Mouse (Mus musculus) testis, adult 2 months (tissue): ENCODE measurements at regions not wholly inside any gene's neighbourhood (a gene's known extent, or its start where the extent isn't known, plus 50 kb on each side); places are given as distances from the start of the nearest gene placed in this dataset.
"Not testable (repeated sequence)": the region's sequence is repeated elsewhere in the genome, so short reads cannot be mapped to it uniquely, and the experiment has no call there.

Source experiments
- H3K27ac ChIP-seq: fragments of 200-500 bp; 2 replicates; pipeline ENCODE4 v1.5.1; 2012; ENCODE audit warnings: low read depth, low read length; ENCODE audit not compliant: control insufficient read depth, insufficient read depth
- H3K27me3 ChIP-seq: fragments of 200-500 bp; 2 replicates; pipeline ENCODE4 v1.6.1; 2012; ENCODE audit warnings: mild to moderate bottlenecking, low read length, moderate library complexity; ENCODE audit not compliant: control insufficient read depth, insufficient read depth
- H3K36me3 ChIP-seq: fragments of 200-500 bp; 2 replicates; pipeline ENCODE4 v1.6.1; 2012; ENCODE audit warnings: mild to moderate bottlenecking, low read length; ENCODE audit not compliant: control insufficient read depth, insufficient read depth
- H3K4me1 ChIP-seq: fragments of 200-500 bp; 2 replicates; pipeline ENCODE4 v1.6.1; 2012; ENCODE audit warnings: low read length; ENCODE audit not compliant: control insufficient read depth, insufficient read depth
- H3K4me3 ChIP-seq: fragments of 200-500 bp; 2 replicates; pipeline ENCODE4 v1.5.1; 2012; ENCODE audit warnings: low read depth, mild to moderate bottlenecking, low read length, moderate library complexity, mixed read lengths; ENCODE audit not compliant: control insufficient read depth
- CTCF ChIP-seq: fragments of 200-500 bp; IDR thresholded peaks from 2 replicates; pipeline ENCODE4 v1.5.1; 2012; ENCODE audit warnings: low read depth, mild to moderate bottlenecking, inconsistent platforms, low read length, moderate library complexity; ENCODE audit not compliant: control insufficient read depth, insufficient read depth, insufficient replicate concordance
- POLR2A ChIP-seq: fragments of 200-500 bp; IDR thresholded peaks from 2 replicates; pipeline ENCODE4 v1.6.1; 2012; ENCODE audit warnings: low read depth, mild to moderate bottlenecking, inconsistent platforms, low read length, moderate library complexity; ENCODE audit not compliant: control insufficient read depth

DNA sequence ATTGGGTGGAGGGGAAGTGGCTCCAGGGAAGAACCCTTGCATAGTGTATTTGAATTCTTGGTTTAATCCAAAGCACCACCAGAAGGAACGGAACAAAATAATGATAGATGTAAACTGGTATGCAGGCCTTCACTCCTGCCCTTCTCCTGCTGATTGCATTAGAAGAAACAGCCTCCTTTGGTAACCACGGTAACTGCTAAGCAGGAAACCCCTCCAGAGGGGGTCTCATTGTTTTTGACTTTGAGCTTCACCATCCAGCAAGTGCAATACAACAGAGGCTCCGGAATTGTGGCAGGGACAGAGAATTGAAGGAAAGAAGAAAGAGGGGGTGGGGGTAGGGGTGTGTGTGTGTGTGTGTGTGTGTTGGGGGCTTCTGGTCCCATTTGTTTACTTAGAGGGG is 89.8 kb upstream of the Bnc1 start:
- H3K4me1 ChIP-seq, result no peaks in the 10 kb centered on the region; the same call in 1 of the 2 replicates
- no peaks in the 10 kb centered on the region for H3K36me3 ChIP-seq
- no peak overlapping the region for H3K4me3 ChIP-seq
- no peak overlapping the region for H3K27ac ChIP-seq
- no peaks in the 10 kb centered on the region for H3K27me3 ChIP-seq
- no peak for TF ChIP-seq POLR2A
- no peak for TF ChIP-seq CTCF

GRCm38 (mm10) chr7:82082883-82083282 is 90.8 kb upstream of the Sh3gl3 start:
- TF ChIP-seq CTCF (no peak), POLR2A (no peak)
- Histone ChIP-seq H3K4me3 (no peak overlapping the region), H3K27me3 (no peaks in the 10 kb centered on the region), H3K27ac (no peak overlapping the region), H3K36me3 (no peaks in the 10 kb centered on the region), H3K4me1 (no peaks in the 10 kb centered on the region; the same call in 1 of the 2 replicates)

GRCm38 (mm10) chr7:82084473-82084872 is 89.2 kb upstream of the Sh3gl3 start:
- Histone ChIP-seq H3K4me3 (no peak overlapping the region), H3K27ac (no peak overlapping the region), H3K36me3 (no peaks in the 10 kb centered on the region), H3K4me1 (no peaks in the 10 kb centered on the region; the same call in 1 of the 2 replicates), H3K27me3 (no peaks in the 10 kb centered on the region)
- TF ChIP-seq CTCF, result no peak
- no peak for TF ChIP-seq POLR2A

DNA sequence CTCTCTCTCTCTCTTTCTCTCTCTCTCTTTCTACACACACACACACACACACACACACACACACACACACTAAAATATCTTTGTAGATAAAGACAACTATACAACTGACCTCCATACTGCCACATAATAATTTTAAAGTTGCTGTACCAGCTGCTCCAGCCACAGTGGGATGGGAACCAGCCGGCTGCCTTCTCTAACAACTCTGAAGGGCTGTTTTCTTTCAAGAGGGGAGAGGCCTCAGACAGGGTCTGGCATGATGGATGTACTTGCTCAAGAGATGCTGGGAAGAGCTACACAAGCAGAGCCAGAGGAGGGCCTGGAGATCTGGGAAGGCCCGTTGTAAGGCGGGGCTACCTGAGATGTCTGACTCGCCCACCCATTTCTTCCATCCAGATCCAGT is 88.4 kb upstream of the Sh3gl3 start:
- Histone ChIP-seq H3K36me3 (no peaks in the 10 kb centered on the region), H3K27me3 (no peaks in the 10 kb centered on the region), H3K27ac (no peak overlapping the region), H3K4me1 (no peaks in the 10 kb centered on the region; the same call in 1 of the 2 replicates), H3K4me3 (no peak overlapping the region)
- no peak for TF ChIP-seq POLR2A
- no peak for TF ChIP-seq CTCF

- Histone ChIP-seq H3K36me3 (no peaks in the 10 kb centered on the region), H3K27me3 (no peaks in the 10 kb centered on the region), H3K4me1 (no peaks in the 10 kb centered on the region), H3K27ac (no peak overlapping the region), H3K4me3 (no peak overlapping the region)
- no peak for TF ChIP-seq CTCF
Observed at GRCm38 (mm10) chr7:82098136-82098535, 75.5 kb upstream of the Sh3gl3 start.

DNA sequence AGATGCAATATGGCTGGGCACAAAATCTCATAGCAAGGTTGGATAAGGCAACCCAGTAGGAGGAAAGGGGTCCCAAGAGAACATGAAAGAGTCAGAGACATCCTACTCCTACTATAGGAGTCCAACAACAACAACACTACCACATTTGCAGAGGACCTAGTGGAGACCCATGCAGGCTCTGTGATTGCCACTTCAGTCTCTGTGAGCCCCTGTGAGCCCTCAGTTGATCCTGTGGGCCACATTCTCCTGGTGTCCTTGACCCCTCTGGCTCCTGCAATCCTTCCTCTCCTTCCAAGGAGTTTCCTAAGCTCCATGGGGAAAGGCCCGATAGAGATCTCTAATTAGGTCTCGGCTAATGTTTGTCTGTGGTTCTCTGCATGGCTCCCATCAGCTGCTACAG is 72.3 kb upstream of the Sh3gl3 start:
- H3K27ac ChIP-seq, result no peak overlapping the region
- H3K4me3 ChIP-seq, result no peak overlapping the region
- no peaks in the 10 kb centered on the region for H3K4me1 ChIP-seq
- H3K27me3 ChIP-seq, result no peaks in the 10 kb centered on the region
- TF ChIP-seq POLR2A, result no peak
- no peak for TF ChIP-seq CTCF
- no peaks in the 10 kb centered on the region for H3K36me3 ChIP-seq

GRCm38 (mm10) chr7:82105631-82106030 is 68.0 kb upstream of the Sh3gl3 start:
- H3K4me3 ChIP-seq, result no peak overlapping the region
- no peaks in the 10 kb centered on the region for H3K4me1 ChIP-seq
- no peaks in the 10 kb centered on the region for H3K36me3 ChIP-seq
- no peaks in the 10 kb centered on the region for H3K27me3 ChIP-seq
- TF ChIP-seq CTCF, result no peak
- TF ChIP-seq POLR2A, result no peak
- H3K27ac ChIP-seq, result no peak overlapping the region

DNA sequence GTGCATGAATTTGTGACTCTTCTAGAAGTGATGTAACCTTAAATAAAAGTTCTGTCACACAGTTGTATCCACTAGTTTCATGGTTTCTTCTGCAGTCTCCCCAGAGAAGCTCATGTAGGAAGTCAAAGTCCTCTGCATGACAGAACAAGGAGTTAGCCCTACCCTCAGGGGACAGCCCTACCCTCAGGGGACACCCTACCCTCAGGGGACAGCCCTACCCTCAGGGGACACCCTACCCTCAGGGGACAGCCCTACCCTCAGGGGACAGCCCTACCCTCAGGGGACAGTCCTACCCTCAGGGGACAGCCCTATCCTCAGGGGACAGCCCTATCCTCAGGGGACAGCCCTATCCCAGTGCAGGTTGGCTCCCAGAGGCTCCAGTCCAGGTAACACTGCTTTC is 64.5 kb upstream of the Sh3gl3 start:
- not testable (repeated sequence) for H3K36me3 ChIP-seq, H3K4me1 ChIP-seq, H3K27ac ChIP-seq, H3K27me3 ChIP-seq, H3K4me3 ChIP-seq
